In genomic region chr9:109073661-109074573, GRCm38 (mm10) we compare ENCODE assay signal across 8 mouse cellular contexts. TPM values are rescaled to one million over a fixed set of nuclear protein-coding genes. Genes with fewer than 3 reads are reported as not detected.
DNase-seq lines count a peak whose midpoint lies in the region; ATAC-seq and TF ChIP-seq lines count a peak whose summit lies in the region.

TSS of gene Atrip (minus strand) at chr9:109074124.

- no peaks in the 10 kb centered on the region for H3K4me1 ChIP-seq in ES-Bruce4 (ENCODE audit: control insufficient read depth, insufficient read depth, low read length)
- peaks cover 27% of the 10 kb centered on the region for H3K4me1 ChIP-seq in forebrain, embryonic 13.5 days
- peaks cover 15% of the 10 kb centered on the region for H3K4me1 ChIP-seq in heart, postnatal 0 days (ENCODE audit: control insufficient read depth, insufficient read depth)
- peaks cover 29% of the 10 kb centered on the region for H3K4me1 ChIP-seq in liver, embryonic 15.5 days (replicated peaks)
- H3K4me1 ChIP-seq in neural tube, embryonic 11.5 days (ENCODE audit: control insufficient read depth, insufficient read depth, low read length), result peaks cover 9% of the 10 kb centered on the region
- H3K4me1 ChIP-seq in stomach, embryonic 16.5 days (ENCODE audit: control insufficient read depth, insufficient read depth, low read length), result peaks cover 15% of the 10 kb centered on the region

- no peaks in the 10 kb centered on the region for H3K27me3 ChIP-seq in ES-Bruce4 (ENCODE audit: control insufficient read depth, insufficient read depth, low read length, poor library complexity, severe bottlenecking)
- no peaks in the 10 kb centered on the region for H3K27me3 ChIP-seq in forebrain, embryonic 13.5 days
- no peaks in the 10 kb centered on the region for H3K27me3 ChIP-seq in heart, postnatal 0 days (ENCODE audit: control insufficient read depth, insufficient read depth, low read length)
- no peaks in the 10 kb centered on the region for H3K27me3 ChIP-seq in liver, embryonic 15.5 days
- H3K27me3 ChIP-seq in neural tube, embryonic 11.5 days (ENCODE audit: control insufficient read depth, insufficient read depth, low read length), result no peaks in the 10 kb centered on the region
- H3K27me3 ChIP-seq in stomach, embryonic 16.5 days (ENCODE audit: control insufficient read depth, insufficient read depth, low read length), result no peaks in the 10 kb centered on the region

- TF ChIP-seq CTCF in ES-Bruce4 (IDR thresholded peaks at IDR 0.05; ENCODE audit: low read depth, low read length), result no peak
- TF ChIP-seq CTCF in heart, postnatal 0 days (IDR thresholded peaks at IDR 0.05; ENCODE audit: low read depth), result no peak

- peak; percentile 85 for DNase-seq in c-Kit-positive CD71-positive TER-119-positive erythroid progenitor cells, embryonic 14.5 days (ENCODE audit: low spot score)
- peak; percentile 92 for DNase-seq in heart, postnatal 0 days (ENCODE audit: low spot score)
- peak; percentile 95 to 96 for DNase-seq in kidney, postnatal 4 days
- DNase-seq in neural tube, embryonic 11.5 days (ENCODE audit: low spot score), result peak; percentile 93

- H3K27ac ChIP-seq in ES-Bruce4 (ENCODE audit: insufficient read depth, low read length), result no peak within 1 kb of the TSS
- peak within 1 kb of the TSS; percentile 69 for H3K27ac ChIP-seq in forebrain, embryonic 13.5 days
- peak within 1 kb of the TSS; percentile 43 for H3K27ac ChIP-seq in heart, postnatal 0 days (ENCODE audit: low read depth)
- H3K27ac ChIP-seq in liver, embryonic 15.5 days (replicated peaks), result peak within 1 kb of the TSS; percentile 77
- 0 out of 2 replicates have a peak within 1 kb of the TSS, but pooled peaks have one; percentile 5 for H3K27ac ChIP-seq in neural tube, embryonic 11.5 days (ENCODE audit: low read depth, low read length)
- peak within 1 kb of the TSS; percentile 68 for H3K27ac ChIP-seq in stomach, embryonic 16.5 days (ENCODE audit: low read length)

- H3K4me3 ChIP-seq in ES-Bruce4 (ENCODE audit: low read depth, low read length), result peak within 1 kb of the TSS; percentile 72
- H3K4me3 ChIP-seq in forebrain, embryonic 13.5 days, result peak within 1 kb of the TSS; percentile 91
- H3K4me3 ChIP-seq in heart, postnatal 0 days (ENCODE audit: low read depth, low read length), result peak within 1 kb of the TSS; percentile 71
- peak within 1 kb of the TSS; percentile 88 for H3K4me3 ChIP-seq in liver, embryonic 15.5 days (replicated peaks)
- H3K4me3 ChIP-seq in neural tube, embryonic 11.5 days (ENCODE audit: low read depth, low read length), result peak within 1 kb of the TSS; percentile 84
- H3K4me3 ChIP-seq in stomach, embryonic 16.5 days (replicated peaks; ENCODE audit: low read length), result peak within 1 kb of the TSS; percentile 82

- under 1% methylated on average over 50 of the region's 57 CpGs for WGBS in forebrain, embryonic 13.5 days
- WGBS in heart, postnatal 0 days, result under 1% methylated on average over 57 of the region's 57 CpGs
- under 1% methylated on average over 57 of the region's 57 CpGs for WGBS in liver, embryonic 15.5 days (ENCODE audit: insufficient replicate concordance)
- under 1% methylated on average over 56 of the region's 57 CpGs for WGBS in neural tube, embryonic 11.5 days
- WGBS in stomach, embryonic 16.5 days, result under 1% methylated on average over 57 of the region's 57 CpGs

- TF ChIP-seq POLR2A in ES-Bruce4 (IDR thresholded peaks at IDR 0.05; ENCODE audit: insufficient read depth, low read length), result peak; percentile 70

- H3K9ac ChIP-seq in ES-Bruce4 (ENCODE audit: low read depth, poor library complexity, severe bottlenecking), result peak within 1 kb of the TSS; percentile 73
- peak within 1 kb of the TSS; percentile 93 for H3K9ac ChIP-seq in forebrain, embryonic 13.5 days
- peak within 1 kb of the TSS; percentile 75 for H3K9ac ChIP-seq in heart, postnatal 0 days (replicated peaks; ENCODE audit: low read depth, low read length)
- peak within 1 kb of the TSS; percentile 89 for H3K9ac ChIP-seq in liver, embryonic 15.5 days
- peak within 1 kb of the TSS; percentile 90 for H3K9ac ChIP-seq in neural tube, embryonic 11.5 days (ENCODE audit: low read length)
- peak within 1 kb of the TSS; percentile 90 for H3K9ac ChIP-seq in stomach, embryonic 16.5 days (ENCODE audit: low read length)

- no peaks in the 10 kb centered on the region for H3K9me3 ChIP-seq in ES-Bruce4 (replicated peaks; ENCODE audit: control insufficient read depth, insufficient read depth, low read length, poor library complexity, severe bottlenecking)
- no peaks in the 10 kb centered on the region for H3K9me3 ChIP-seq in forebrain, embryonic 13.5 days (replicated peaks)
- no peaks in the 10 kb centered on the region for H3K9me3 ChIP-seq in heart, postnatal 0 days (replicated peaks; ENCODE audit: control insufficient read depth, low read length)
- H3K9me3 ChIP-seq in liver, embryonic 15.5 days (replicated peaks), result no peaks in the 10 kb centered on the region
- no peaks in the 10 kb centered on the region for H3K9me3 ChIP-seq in neural tube, embryonic 11.5 days (ENCODE audit: control insufficient read depth, low read length)
- H3K9me3 ChIP-seq in stomach, embryonic 16.5 days (replicated peaks; ENCODE audit: control insufficient read depth, low read length), result no peaks in the 10 kb centered on the region

- no peak for TF ChIP-seq EP300 in ES-Bruce4 (IDR thresholded peaks at IDR 0.05; ENCODE audit: insufficient read depth, low read depth, low read length)
- no peak for TF ChIP-seq EP300 in heart, postnatal 0 days (IDR thresholded peaks at IDR 0.05; ENCODE audit: low read depth)

- H3K36me3 ChIP-seq in ES-Bruce4 (ENCODE audit: control insufficient read depth, insufficient read depth, low read length, poor library complexity, severe bottlenecking), result peaks cover 19% of the 10 kb centered on the region
- H3K36me3 ChIP-seq in forebrain, embryonic 13.5 days (ENCODE audit: poor library complexity, severe bottlenecking), result peaks cover 35% of the 10 kb centered on the region
- H3K36me3 ChIP-seq in heart, postnatal 0 days (replicated peaks; ENCODE audit: control insufficient read depth, insufficient read depth, low read length), result peaks cover 28% of the 10 kb centered on the region
- peaks cover 36% of the 10 kb centered on the region for H3K36me3 ChIP-seq in liver, embryonic 15.5 days (replicated peaks)
- peaks cover 5% of the 10 kb centered on the region for H3K36me3 ChIP-seq in neural tube, embryonic 11.5 days (ENCODE audit: control insufficient read depth, insufficient read depth, low read length)
- H3K36me3 ChIP-seq in stomach, embryonic 16.5 days (ENCODE audit: control insufficient read depth, insufficient read depth, low read length), result 0 out of 2 replicates have a peak, but pooled peaks cover 6% of the 10 kb centered on the region

- ATAC-seq in forebrain, embryonic 13.5 days, result peak; percentile 100
- ATAC-seq in heart, postnatal 0 days (ENCODE audit: insufficient read depth, low read depth), result peak; percentile 98
- ATAC-seq in liver, embryonic 15.5 days (ENCODE audit: insufficient read depth), result peak; percentile 96
- peak; percentile 99 for ATAC-seq in neural tube, embryonic 11.5 days (ENCODE audit: insufficient read depth, low FRiP score, low TSS enrichment)
- ATAC-seq in stomach, embryonic 16.5 days (ENCODE audit: insufficient read depth, low FRiP score), result peak; percentile 98

- peak within 1 kb of the TSS; percentile 96 for H3K4me2 ChIP-seq in forebrain, embryonic 13.5 days
- H3K4me2 ChIP-seq in heart, postnatal 0 days (ENCODE audit: low read depth, low read length), result peak within 1 kb of the TSS; percentile 68
- H3K4me2 ChIP-seq in liver, embryonic 15.5 days, result peak within 1 kb of the TSS; percentile 94
- H3K4me2 ChIP-seq in neural tube, embryonic 11.5 days (ENCODE audit: low read depth), result peak within 1 kb of the TSS; percentile 93
- H3K4me2 ChIP-seq in stomach, embryonic 16.5 days (ENCODE audit: low read depth, low read length), result peak within 1 kb of the TSS; percentile 85

RNA-seq across cellular contexts. Expression of gene Atrip, which starts in this region (rescaled TPM):
- 17.3 and 20.0 TPM in 2 replicates for polyA plus RNA-seq in ES-Bruce4 (2011; ENCODE audit: insufficient read depth, insufficient read length, low read depth, missing spikeins)
- 31.4 and 31.5 TPM in 2 replicates for polyA plus RNA-seq in forebrain, embryonic 13.5 days (2015; fragmentation: Nextera tagmentation; extraction: Ambion mirVana)
- total RNA-seq in heart, postnatal 0 days (2014; rRNA removed; ENCODE audit: low replicate concordance), result 17.1 and 31.2 TPM in 2 replicates
- 11.1 and 11.7 TPM in 2 replicates for polyA plus RNA-seq in heart, postnatal 0 days (2015; fragmentation: Nextera tagmentation; extraction: Ambion mirVana)
- polyA plus RNA-seq in liver, embryonic 15.5 days (2015; fragmentation: Nextera tagmentation; extraction: Ambion mirVana), result 9.2 and 12.6 TPM in 2 replicates
- 25.3 and 26.4 TPM in 2 replicates for polyA plus RNA-seq in neural tube, embryonic 11.5 days (2014; fragmentation: Nextera tagmentation; extraction: Ambion mirVana)
- 23.1 and 23.4 TPM in 2 replicates for polyA plus RNA-seq in stomach, embryonic 16.5 days (2015; fragmentation: Nextera tagmentation; extraction: Ambion mirVana)
